Mouse (Mus musculus): ENCODE measurements around the gene Synj2. TPM values are rescaled to one million over a fixed set of nuclear protein-coding genes. Genes with fewer than 3 reads are reported as not detected.

Synj2 gene
- total RNA-seq (2014; rRNA removed) (3.0 and 3.7 TPM in 2 replicates), polyA plus RNA-seq (2012; rRNA removed) (0.66 and 1.2 TPM in 2 replicates)

DNA sequence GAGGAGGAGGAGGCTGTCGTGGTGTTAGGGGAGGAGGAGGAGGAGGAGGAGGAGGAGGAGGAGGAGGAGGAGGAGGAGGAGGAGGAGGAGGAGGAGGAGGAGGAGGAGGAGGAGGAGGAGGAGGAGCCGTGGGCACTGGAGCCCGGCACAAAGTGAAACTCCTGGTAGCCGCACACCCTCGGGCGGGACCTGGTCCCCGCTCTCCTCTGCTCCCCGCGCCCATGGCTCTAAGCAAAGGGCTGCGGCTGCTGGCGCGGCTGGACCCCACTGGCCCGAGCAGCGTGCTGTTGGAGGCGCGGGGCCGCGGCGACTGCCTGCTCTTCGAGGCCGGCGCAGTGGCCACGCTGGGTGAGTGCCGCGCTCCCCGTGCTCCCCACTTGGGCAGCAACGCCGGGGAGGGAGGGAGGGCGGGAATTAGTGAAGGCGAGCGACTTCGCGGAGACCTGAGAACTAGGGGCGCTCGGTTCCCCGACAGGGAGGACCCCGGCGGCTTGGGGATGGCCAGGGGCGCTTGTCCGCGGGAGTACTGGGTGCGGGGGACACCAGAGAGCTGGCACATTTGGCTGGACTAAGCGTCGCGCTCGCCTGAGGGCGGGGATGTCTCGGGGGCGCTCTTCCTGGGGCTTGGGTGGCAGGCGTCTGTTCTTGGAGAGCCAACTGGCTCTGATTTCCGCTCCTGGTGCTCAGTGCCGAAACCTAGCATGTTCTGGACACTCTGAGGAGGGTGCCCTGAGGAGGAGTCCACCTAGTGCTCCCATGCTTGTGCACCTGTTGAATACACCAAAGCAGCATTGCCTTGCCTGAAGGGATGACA is at the start of gene Synj2:
Synj2 (plus strand) TSS at position 51 of the 814 bp plus-strand sequence.
- WGBS, result 1% methylated on average over 46 of the region's 52 CpGs
- TF ChIP-seq POLR2A (IDR thresholded peaks at IDR 0.05; ENCODE audit: extremely low read depth, insufficient read depth, low read length) (no peak), CTCF (IDR thresholded peaks at IDR 0.05; ENCODE audit: low read depth, low read length) (no peak)
- peak within 1 kb of the TSS; percentile 93 for H3K9ac ChIP-seq (ENCODE audit: low read depth, low read length)
- no peak within 1 kb of the TSS for H3K27ac ChIP-seq (replicated peaks; ENCODE audit: insufficient read depth, low read depth, low read length)
- no peaks in the 10 kb centered on the region for H3K4me1 ChIP-seq (ENCODE audit: control insufficient read depth, insufficient read depth, low read length)
- peak; percentile 38 for DNase-seq (ENCODE audit: extremely low read depth, low read depth, low spot score)
- peak within 1 kb of the TSS; percentile 96 for H3K4me3 ChIP-seq (ENCODE audit: insufficient read depth, low read depth, low read length)
- no peaks in the 10 kb centered on the region for H3K36me3 ChIP-seq (ENCODE audit: control insufficient read depth, insufficient read depth, low read length)
- no peaks in the 10 kb centered on the region for H3K27me3 ChIP-seq (ENCODE audit: control insufficient read depth, insufficient read depth, low read length)
- H3K79me2 ChIP-seq (ENCODE audit: control insufficient read depth, insufficient read depth, low read length), result no peaks in the 10 kb centered on the region

DNA sequence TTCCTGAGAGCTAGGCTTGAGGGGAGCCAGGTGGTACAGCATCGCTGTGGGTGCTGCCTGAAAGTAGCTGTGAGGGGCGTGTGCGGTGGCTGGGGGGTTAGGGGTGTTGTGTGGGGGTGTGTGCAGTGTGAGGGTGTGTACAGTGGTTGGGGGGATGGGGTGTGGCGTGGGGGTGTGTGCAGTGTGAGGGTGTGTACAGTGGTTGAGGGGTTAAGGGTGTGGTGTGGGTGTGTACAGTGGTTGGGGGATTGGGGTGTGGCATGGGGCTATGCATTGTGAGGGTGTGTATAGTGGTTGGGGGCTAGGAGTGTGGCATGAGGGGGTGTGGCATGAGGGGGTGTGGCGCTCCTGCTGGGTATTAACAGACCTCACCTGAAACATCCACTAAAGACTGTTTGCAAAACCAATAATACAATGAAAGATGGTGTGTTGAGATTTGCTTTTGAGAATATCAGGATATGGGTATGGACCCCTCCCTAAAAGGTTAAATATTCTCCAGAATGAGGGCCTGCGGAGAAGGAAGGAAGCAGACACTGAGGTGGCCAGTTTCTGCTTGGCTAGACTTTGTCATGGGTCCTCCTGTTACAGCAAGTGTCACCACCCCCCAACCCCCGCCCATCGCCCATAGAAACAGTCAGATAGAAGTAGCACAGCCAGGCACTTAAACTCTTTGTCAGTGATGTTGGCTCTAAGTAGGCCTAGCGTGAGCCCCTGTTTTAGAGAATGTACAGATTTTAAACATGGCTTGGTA is 49.0 kb upstream of the Synj2 start:
- TF ChIP-seq CTCF (IDR thresholded peaks at IDR 0.05; ENCODE audit: low read depth, low read length) (no peak), POLR2A (IDR thresholded peaks at IDR 0.05; ENCODE audit: extremely low read depth, insufficient read depth, low read length) (no peak)
- Histone ChIP-seq H3K27me3 (ENCODE audit: control insufficient read depth, insufficient read depth, low read length) (no peaks in the 10 kb centered on the region), H3K4me3 (ENCODE audit: insufficient read depth, low read depth, low read length) (no peak overlapping the region), H3K79me2 (ENCODE audit: control insufficient read depth, insufficient read depth, low read length) (0 out of 2 replicates have a peak, but pooled peaks cover 2% of the 10 kb centered on the region), H3K4me1 (ENCODE audit: control insufficient read depth, insufficient read depth, low read length) (peaks cover 14% of the 10 kb centered on the region; the same call in 1 of the 2 replicates), H3K9ac (ENCODE audit: low read depth, low read length) (no peak overlapping the region), H3K36me3 (ENCODE audit: control insufficient read depth, insufficient read depth, low read length) (no peaks in the 10 kb centered on the region; the same call in 1 of the 2 replicates), H3K27ac (replicated peaks; ENCODE audit: insufficient read depth, low read depth, low read length) (peak overlapping the region; percentile 25)
- 84% methylated on average over 9 of the region's 9 CpGs for WGBS
- DNase-seq (ENCODE audit: extremely low read depth, low read depth, low spot score), result no peak

DNA sequence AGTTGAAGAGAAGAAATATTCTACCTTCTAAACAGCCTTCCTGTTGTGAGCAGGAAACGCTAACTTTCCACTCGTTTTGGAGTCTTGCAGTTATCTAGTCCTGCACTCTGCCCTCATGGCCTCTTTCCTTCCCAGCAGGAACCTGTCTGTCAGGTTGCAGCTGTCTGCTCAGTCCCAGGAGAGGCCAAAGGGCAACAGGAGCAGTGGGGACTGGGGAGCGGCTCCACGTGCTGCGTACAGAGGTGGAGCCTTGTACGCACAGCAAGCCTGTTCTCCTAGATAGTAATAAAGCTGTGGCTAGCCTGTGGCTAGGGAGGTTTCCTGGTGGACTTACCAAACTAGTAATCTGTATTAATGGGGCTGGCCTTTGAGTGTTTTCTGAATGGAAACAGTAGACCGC is 48.0 kb upstream of the Synj2 start:
- 10% methylated on average over 7 of the region's 7 CpGs for WGBS
- Histone ChIP-seq H3K4me3 (ENCODE audit: insufficient read depth, low read depth, low read length) (no peak overlapping the region), H3K27me3 (ENCODE audit: control insufficient read depth, insufficient read depth, low read length) (no peaks in the 10 kb centered on the region), H3K36me3 (ENCODE audit: control insufficient read depth, insufficient read depth, low read length) (no peaks in the 10 kb centered on the region; the same call in 1 of the 2 replicates), H3K27ac (replicated peaks; ENCODE audit: insufficient read depth, low read depth, low read length) (peak overlapping the region; percentile 37; the same call in 1 of the 2 replicates), H3K9ac (ENCODE audit: low read depth, low read length) (no peak overlapping the region), H3K79me2 (ENCODE audit: control insufficient read depth, insufficient read depth, low read length) (0 out of 2 replicates have a peak, but pooled peaks cover 2% of the 10 kb centered on the region), H3K4me1 (ENCODE audit: control insufficient read depth, insufficient read depth, low read length) (peaks cover 11% of the 10 kb centered on the region; the same call in 1 of the 2 replicates)
- DNase-seq (ENCODE audit: extremely low read depth, low read depth, low spot score), result peak; percentile 96
- TF ChIP-seq CTCF (IDR thresholded peaks at IDR 0.05; ENCODE audit: low read depth, low read length), result 0 out of 2 replicates have a peak, but pooled peaks have one; percentile 9
- TF ChIP-seq POLR2A (IDR thresholded peaks at IDR 0.05; ENCODE audit: extremely low read depth, insufficient read depth, low read length), result no peak

DNA sequence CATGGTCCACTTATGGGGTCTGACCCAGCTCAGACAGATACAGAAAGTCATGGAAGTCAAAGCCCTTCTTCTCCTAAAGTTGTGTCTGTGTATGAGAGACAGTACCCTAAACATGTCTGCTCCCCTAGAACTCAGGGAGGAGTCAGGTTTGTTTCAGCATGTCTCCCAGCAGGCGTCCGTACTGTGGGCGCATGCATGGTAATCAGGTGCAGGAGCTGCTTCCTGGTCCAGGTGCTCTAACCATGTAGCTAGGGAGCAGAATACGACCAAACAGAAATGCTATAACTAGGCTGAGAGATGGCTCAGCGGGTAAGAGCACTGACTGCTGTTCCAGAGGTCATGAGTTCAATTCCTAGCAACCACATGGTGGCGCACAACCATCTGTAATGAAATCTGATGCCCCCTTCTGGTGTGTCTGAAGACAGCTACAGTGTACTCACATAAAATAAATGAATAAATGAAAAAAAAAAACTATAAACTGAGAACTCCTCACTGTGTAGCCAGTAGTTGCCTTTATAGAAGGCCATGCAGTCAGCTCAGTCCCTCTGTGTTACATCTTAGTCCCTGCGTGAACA is 47.4 kb upstream of the Synj2 start:
- peak overlapping the region; percentile 37 for H3K27ac ChIP-seq (replicated peaks; ENCODE audit: insufficient read depth, low read depth, low read length)
- H3K36me3 ChIP-seq (ENCODE audit: control insufficient read depth, insufficient read depth, low read length), result no peaks in the 10 kb centered on the region; the same call in 1 of the 2 replicates
- H3K9ac ChIP-seq (ENCODE audit: low read depth, low read length), result no peak overlapping the region
- H3K4me3 ChIP-seq (ENCODE audit: insufficient read depth, low read depth, low read length), result no peak overlapping the region
- H3K27me3 ChIP-seq (ENCODE audit: control insufficient read depth, insufficient read depth, low read length), result no peaks in the 10 kb centered on the region
- 51% methylated on average over 7 of the region's 7 CpGs for WGBS
- 0 out of 2 replicates have a peak, but pooled peaks cover 2% of the 10 kb centered on the region for H3K79me2 ChIP-seq (ENCODE audit: control insufficient read depth, insufficient read depth, low read length)
- H3K4me1 ChIP-seq (ENCODE audit: control insufficient read depth, insufficient read depth, low read length), result peaks cover 11% of the 10 kb centered on the region; the same call in 1 of the 2 replicates
- DNase-seq (ENCODE audit: extremely low read depth, low read depth, low spot score), result peak; percentile 42
- TF ChIP-seq CTCF (IDR thresholded peaks at IDR 0.05; ENCODE audit: low read depth, low read length) (0 out of 2 replicates have a peak, but pooled peaks have one; percentile 4), POLR2A (IDR thresholded peaks at IDR 0.05; ENCODE audit: extremely low read depth, insufficient read depth, low read length) (no peak)

DNA sequence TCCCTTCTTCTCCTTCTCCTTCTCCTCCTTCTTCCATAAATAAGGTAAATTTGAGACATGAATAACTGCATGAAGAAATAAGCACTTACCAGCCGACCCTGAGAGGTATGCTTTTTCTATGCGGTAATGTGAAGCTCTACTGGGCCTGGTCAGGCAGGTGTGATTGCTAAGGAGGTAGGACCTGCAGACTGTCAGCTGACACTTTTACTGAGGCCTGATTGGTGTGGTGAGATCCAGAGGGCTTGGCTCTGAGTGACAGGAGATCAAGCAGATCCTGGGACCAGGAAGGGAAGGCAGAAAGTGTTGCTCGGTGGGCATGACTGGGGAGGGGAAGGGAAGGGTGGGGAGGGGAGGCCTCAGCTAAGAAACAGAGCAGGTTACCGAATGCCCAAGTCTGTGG is 45.0 kb upstream of the Synj2 start:
- H3K27ac ChIP-seq (replicated peaks; ENCODE audit: insufficient read depth, low read depth, low read length), result no peak overlapping the region
- H3K27me3 ChIP-seq (ENCODE audit: control insufficient read depth, insufficient read depth, low read length), result no peaks in the 10 kb centered on the region
- H3K79me2 ChIP-seq (ENCODE audit: control insufficient read depth, insufficient read depth, low read length), result 0 out of 2 replicates have a peak, but pooled peaks cover 2% of the 10 kb centered on the region
- no peak overlapping the region for H3K4me3 ChIP-seq (ENCODE audit: insufficient read depth, low read depth, low read length)
- H3K4me1 ChIP-seq (ENCODE audit: control insufficient read depth, insufficient read depth, low read length), result peaks cover 11% of the 10 kb centered on the region; the same call in 1 of the 2 replicates
- DNase-seq (ENCODE audit: extremely low read depth, low read depth, low spot score), result no peak
- 88% methylated on average over 4 of the region's 4 CpGs for WGBS
- no peak overlapping the region for H3K9ac ChIP-seq (ENCODE audit: low read depth, low read length)
- H3K36me3 ChIP-seq (ENCODE audit: control insufficient read depth, insufficient read depth, low read length), result peaks cover 6% of the 10 kb centered on the region
- TF ChIP-seq POLR2A (IDR thresholded peaks at IDR 0.05; ENCODE audit: extremely low read depth, insufficient read depth, low read length) (no peak), CTCF (IDR thresholded peaks at IDR 0.05; ENCODE audit: low read depth, low read length) (no peak)
